Mouse (Mus musculus) gastrocnemius, adult 18-20 months (tissue): ENCODE measurements around the gene Thap2. TPM values are rescaled to one million over a fixed set of nuclear protein-coding genes. Genes with fewer than 3 reads are reported as not detected.

ENCODE experiments used
- DNase-seq: peaks from one replicate; pipeline ENCODE4 v3.0.0; 2021; ENCODE audit warnings: low spot score
- total RNA-seq, 2 experiments: library from RNA; stranded (reverse); gene quantifications; 2 replicates each; pipeline ENCODE4 v1.2.3; 2021

Thap2 gene
- total RNA-seq, 2 experiments from 2014 or later, result 7.0 to 8.8 TPM

- no peak for DNase-seq
These were observed 29.2 kb downstream of the Thap2 start for GRCm38 (mm10) chr10:115355016-115355415.

GRCm38 (mm10) chr10:115354553-115354952 is 29.7 kb downstream of the Thap2 start:
- DNase-seq, result no peak

GRCm38 (mm10) chr10:115350810-115351397 is 33.3 kb downstream of the Thap2 start:
- DNase-seq, result no peak

DNA sequence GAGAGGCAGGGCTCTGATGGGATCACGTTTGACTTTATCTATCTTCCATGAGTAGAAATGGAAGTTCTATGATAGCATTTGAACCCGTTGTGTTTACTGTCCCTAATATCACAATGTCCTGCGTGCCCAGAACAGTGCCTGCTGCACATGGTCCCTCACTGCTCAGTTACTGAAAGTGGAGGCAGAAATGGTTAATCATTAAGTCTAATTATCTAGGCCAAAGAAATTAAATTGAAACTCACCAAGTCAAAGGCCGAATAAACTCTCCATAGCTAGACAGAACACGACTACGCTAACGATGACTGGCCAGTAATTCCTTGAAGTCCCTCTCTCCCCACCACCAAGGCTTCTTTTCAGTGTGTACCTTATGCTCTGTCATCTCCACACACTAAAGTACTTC is 34.7 kb downstream of the Thap2 start:
- no peak for DNase-seq

DNA sequence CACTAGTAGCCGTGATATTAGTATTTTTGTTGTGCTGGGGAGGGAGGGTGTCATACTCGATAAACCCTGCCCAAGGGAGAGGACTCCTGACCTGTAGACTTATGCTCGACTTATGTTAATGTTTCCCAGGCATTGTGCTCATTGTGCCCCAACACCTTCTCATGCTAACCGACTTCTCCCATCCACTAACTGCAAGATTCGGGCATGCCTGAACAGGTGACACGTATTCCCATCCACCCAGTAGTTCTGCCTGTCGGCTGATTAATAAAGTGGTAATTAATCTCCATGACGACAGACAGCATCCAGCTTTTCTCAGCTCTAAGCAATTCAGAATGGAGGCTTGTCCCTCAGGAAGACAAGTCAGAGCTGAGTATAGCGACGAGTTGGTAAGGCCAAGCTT is 35.2 kb downstream of the Thap2 start:
- no peak for DNase-seq

DNA sequence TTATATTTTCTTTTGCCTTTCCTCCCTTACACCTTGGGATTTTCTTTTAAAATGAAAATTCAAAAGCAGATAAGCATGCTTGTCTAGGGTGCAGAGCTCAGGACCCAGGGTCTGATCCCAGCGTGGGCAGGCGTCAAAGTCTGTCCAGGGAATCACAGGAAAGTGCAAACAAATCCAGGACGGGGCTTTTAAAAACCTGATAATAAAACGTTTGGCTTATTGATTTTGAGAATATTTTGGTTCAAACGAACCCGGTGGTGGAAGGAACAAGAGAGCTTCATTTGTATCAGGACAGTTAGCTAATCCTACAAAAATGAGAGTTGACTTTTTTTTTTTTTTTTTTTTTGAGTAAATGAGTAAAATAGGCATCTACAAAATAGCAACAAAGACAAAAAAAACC is 36.1 kb downstream of the Thap2 start:
- DNase-seq, result no peak

DNA sequence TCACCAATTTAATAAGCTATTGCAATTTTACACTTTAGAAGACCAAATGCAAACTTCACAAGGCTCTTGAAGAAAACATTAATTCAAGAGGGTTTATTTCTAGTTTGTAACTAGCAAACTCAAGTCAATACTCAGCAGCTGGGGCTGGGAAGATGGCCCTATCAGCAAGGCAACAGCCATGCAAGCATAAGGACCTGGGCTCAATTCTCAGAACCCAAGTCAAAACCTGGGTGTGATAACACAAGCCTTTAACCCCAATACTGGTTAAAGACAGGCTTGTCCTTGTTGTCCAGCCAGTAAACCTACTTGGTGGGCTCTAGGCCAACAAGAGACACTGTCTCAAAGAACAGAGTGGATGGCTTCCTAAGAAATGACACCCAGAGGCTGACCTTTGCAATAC is 37.8 kb downstream of the Thap2 start:
- no peak for DNase-seq

- no peak for DNase-seq
These were observed 41.3 kb downstream of the Thap2 start for GRCm38 (mm10) chr10:115342771-115343425.

GRCm38 (mm10) chr10:115339820-115340328 is 44.4 kb downstream of the Thap2 start:
- DNase-seq, result no peak

- no peak for DNase-seq
These were observed 47.3 kb downstream of the Thap2 start for GRCm38 (mm10) chr10:115336901-115337300.

GRCm38 (mm10) chr10:115333528-115333927 is 50.7 kb downstream of the Thap2 start:
- DNase-seq, result no peak

GRCm38 (mm10) chr10:115332997-115333396 is 51.2 kb downstream of the Thap2 start:
- DNase-seq, result no peak

- peak; percentile 52 for DNase-seq
These were observed 51.8 kb downstream of the Thap2 start for GRCm38 (mm10) chr10:115332420-115332952.

GRCm38 (mm10) chr10:115329010-115329530 is 55.2 kb downstream of the Thap2 start:
- no peak for DNase-seq

- peak; percentile 67 for DNase-seq
These were observed 55.7 kb downstream of the Thap2 start for GRCm38 (mm10) chr10:115328514-115328913.

DNA sequence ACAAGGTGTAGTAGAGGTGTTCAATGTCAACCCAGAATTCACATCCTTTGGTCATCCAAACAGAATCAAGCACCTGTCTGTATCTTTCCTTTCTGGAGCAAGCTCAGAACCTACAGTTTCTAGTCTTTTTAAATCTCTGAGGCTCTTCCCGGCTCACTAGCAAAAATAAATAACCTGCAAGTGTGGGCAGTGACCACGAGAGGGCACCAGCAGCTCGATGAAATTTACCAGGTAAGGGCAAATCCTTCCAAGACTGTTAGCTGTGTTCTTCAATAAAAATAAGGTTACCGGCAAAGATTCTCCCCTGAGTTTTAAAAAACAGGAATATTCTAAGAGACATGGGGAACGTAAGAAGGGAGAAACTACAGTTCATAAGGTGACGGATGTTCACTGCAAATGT is 60.9 kb downstream of the Thap2 start:
- peak; percentile 85 for DNase-seq

- no peak for DNase-seq
These were observed 62.8 kb downstream of the Thap2 start for GRCm38 (mm10) chr10:115321317-115322035.

Other genes starting within 250 kb of the Thap2 start
- gene Tph2, start 199.4 kb downstream of the Thap2 start, total RNA-seq, result under 1 TPM in 1 of 2 experiments, not detected in 1; 0.17 TPM
- 10 to 100 TPM; 44.4 to 45.1 TPM for gene Tbc1d15, start 133.0 kb downstream of the Thap2 start, total RNA-seq
- gene Rab21, start 68.8 kb downstream of the Thap2 start, total RNA-seq, result 10 to 100 TPM; 56.4 to 62.2 TPM
- 10 to 100 TPM; 13.7 to 18.3 TPM for gene Tmem19, start 21.9 kb downstream of the Thap2 start, total RNA-seq
- 1 to 10 TPM; 8.0 to 9.3 TPM for gene Zfc3h1, start 516 bp upstream of the Thap2 start, total RNA-seq
- gene A930009A15Rik, start 185.5 kb upstream of the Thap2 start, total RNA-seq, result not detected
- under 1 TPM in 1 of 2 experiments, not detected in 1; 0.14 TPM for gene Lgr5, start 203.3 kb upstream of the Thap2 start, total RNA-seq